Mouse (Mus musculus): Measurements from ENCODE around the gene Pfdn5.

The Pfdn5 gene

GRCm38 (mm10) chr15:102376453-102377162 lies 50.7 kb downstream of the Pfdn5 start:
- peak; percentile 76 to 84 for DNase-seq

GRCm38 (mm10) chr15:102377163-102377543 lies 51.2 kb downstream of the Pfdn5 start:
- peak; percentile 95 to 96 for DNase-seq

GRCm38 (mm10) chr15:102377810-102378262 lies 51.9 kb downstream of the Pfdn5 start:
- peak; percentile 85 to 90 for DNase-seq

Data from kidney, postnatal 4 days (tissue).